Mouse (Mus musculus): ENCODE measurements around the gene Aacs. TPM values are rescaled to one million over a fixed set of nuclear protein-coding genes. Genes with fewer than 3 reads are reported as not detected.

Aacs gene
- polyA plus RNA-seq, 1 experiment from 2014 or later, result 63.6 TPM

- ATAC-seq (ENCODE audit: low FRiP score, low TSS enrichment) (peak; percentile 7; the same call in 1 of the 2 replicates), DNase-seq (no peak)
- Histone ChIP-seq H3K4me3 (replicated peaks; ENCODE audit: low read depth, low read length) (peak overlapping the region; percentile 86), H3K36me3 (ENCODE audit: control insufficient read depth, insufficient read depth, low read length) (no peaks in the 10 kb centered on the region), H3K27me3 (ENCODE audit: control insufficient read depth, insufficient read depth, low read length) (no peaks in the 10 kb centered on the region), H3K9ac (replicated peaks; ENCODE audit: low read length) (peak overlapping the region; percentile 86), H3K4me2 (ENCODE audit: low read length) (peak overlapping the region; percentile 82), H3K27ac (replicated peaks; ENCODE audit: low read depth, low read length) (peak overlapping the region; percentile 76), H3K4me1 (ENCODE audit: control insufficient read depth, insufficient read depth, low read length) (peaks cover 16% of the 10 kb centered on the region), H3K9me3 (ENCODE audit: control insufficient read depth, low read length) (0 out of 2 replicates have a peak, but pooled peaks cover 3% of the 10 kb centered on the region)
- 22% methylated on average over 27 of the region's 27 CpGs for WGBS
Measured at GRCm38 (mm10) chr5:125442136-125442995, 33.2 kb upstream of the Aacs start.

GRCm38 (mm10) chr5:125443335-125443734 lies 32.3 kb upstream of the Aacs start:
- H3K4me2 ChIP-seq (ENCODE audit: low read length), result no peak overlapping the region
- H3K9ac ChIP-seq (replicated peaks; ENCODE audit: low read length), result no peak overlapping the region
- no peaks in the 10 kb centered on the region for H3K27me3 ChIP-seq (ENCODE audit: control insufficient read depth, insufficient read depth, low read length)
- ATAC-seq (ENCODE audit: low FRiP score, low TSS enrichment) (no peak), DNase-seq (no peak)
- 92% methylated on average over 5 of the region's 5 CpGs for WGBS
- H3K27ac ChIP-seq (replicated peaks; ENCODE audit: low read depth, low read length), result no peak overlapping the region
- no peak overlapping the region for H3K4me3 ChIP-seq (replicated peaks; ENCODE audit: low read depth, low read length)
- H3K9me3 ChIP-seq (ENCODE audit: control insufficient read depth, low read length), result 0 out of 2 replicates have a peak, but pooled peaks cover 3% of the 10 kb centered on the region
- no peaks in the 10 kb centered on the region for H3K36me3 ChIP-seq (ENCODE audit: control insufficient read depth, insufficient read depth, low read length)
- H3K4me1 ChIP-seq (ENCODE audit: control insufficient read depth, insufficient read depth, low read length), result peaks cover 16% of the 10 kb centered on the region

- DNase-seq, result no peak
- H3K4me3 ChIP-seq (replicated peaks; ENCODE audit: low read depth, low read length), result no peak overlapping the region
- ATAC-seq (ENCODE audit: low FRiP score, low TSS enrichment), result no peak
- H3K36me3 ChIP-seq (ENCODE audit: control insufficient read depth, insufficient read depth, low read length), result no peaks in the 10 kb centered on the region
- peaks cover 16% of the 10 kb centered on the region for H3K4me1 ChIP-seq (ENCODE audit: control insufficient read depth, insufficient read depth, low read length)
- H3K9me3 ChIP-seq (ENCODE audit: control insufficient read depth, low read length), result 0 out of 2 replicates have a peak, but pooled peaks cover 3% of the 10 kb centered on the region
- H3K27me3 ChIP-seq (ENCODE audit: control insufficient read depth, insufficient read depth, low read length), result no peaks in the 10 kb centered on the region
- no peak overlapping the region for H3K4me2 ChIP-seq (ENCODE audit: low read length)
- no peak overlapping the region for H3K9ac ChIP-seq (replicated peaks; ENCODE audit: low read length)
- 92% methylated on average over 3 of the region's 3 CpGs for WGBS
- H3K27ac ChIP-seq (replicated peaks; ENCODE audit: low read depth, low read length), result no peak overlapping the region
Measured at GRCm38 (mm10) chr5:125443915-125444314, 31.7 kb upstream of the Aacs start.

GRCm38 (mm10) chr5:125444554-125444953 lies 31.1 kb upstream of the Aacs start:
- ATAC-seq (ENCODE audit: low FRiP score, low TSS enrichment) (no peak), DNase-seq (no peak)
- Histone ChIP-seq H3K4me1 (ENCODE audit: control insufficient read depth, insufficient read depth, low read length) (peaks cover 16% of the 10 kb centered on the region), H3K4me3 (replicated peaks; ENCODE audit: low read depth, low read length) (no peak overlapping the region), H3K9me3 (ENCODE audit: control insufficient read depth, low read length) (0 out of 2 replicates have a peak, but pooled peaks cover 3% of the 10 kb centered on the region), H3K27ac (replicated peaks; ENCODE audit: low read depth, low read length) (no peak overlapping the region), H3K36me3 (ENCODE audit: control insufficient read depth, insufficient read depth, low read length) (no peaks in the 10 kb centered on the region), H3K9ac (replicated peaks; ENCODE audit: low read length) (no peak overlapping the region), H3K27me3 (ENCODE audit: control insufficient read depth, insufficient read depth, low read length) (no peaks in the 10 kb centered on the region), H3K4me2 (ENCODE audit: low read length) (no peak overlapping the region)
- 91% methylated on average over 4 of the region's 4 CpGs for WGBS

- WGBS, result 82% methylated on average over 7 of the region's 7 CpGs
- 0 out of 2 replicates have a peak, but pooled peaks cover 3% of the 10 kb centered on the region for H3K9me3 ChIP-seq (ENCODE audit: control insufficient read depth, low read length)
- no peak for DNase-seq
- no peak for ATAC-seq (ENCODE audit: low FRiP score, low TSS enrichment)
- H3K36me3 ChIP-seq (ENCODE audit: control insufficient read depth, insufficient read depth, low read length), result no peaks in the 10 kb centered on the region
- H3K4me3 ChIP-seq (replicated peaks; ENCODE audit: low read depth, low read length), result no peak overlapping the region
- no peak overlapping the region for H3K4me2 ChIP-seq (ENCODE audit: low read length)
- H3K27me3 ChIP-seq (ENCODE audit: control insufficient read depth, insufficient read depth, low read length), result no peaks in the 10 kb centered on the region
- H3K4me1 ChIP-seq (ENCODE audit: control insufficient read depth, insufficient read depth, low read length), result peaks cover 12% of the 10 kb centered on the region
- no peak overlapping the region for H3K9ac ChIP-seq (replicated peaks; ENCODE audit: low read length)
- no peak overlapping the region for H3K27ac ChIP-seq (replicated peaks; ENCODE audit: low read depth, low read length)
Measured at GRCm38 (mm10) chr5:125446344-125446743, 29.3 kb upstream of the Aacs start.

- no peak overlapping the region for H3K9ac ChIP-seq (replicated peaks; ENCODE audit: low read length)
- no peak overlapping the region for H3K4me3 ChIP-seq (replicated peaks; ENCODE audit: low read depth, low read length)
- ATAC-seq (ENCODE audit: low FRiP score, low TSS enrichment), result no peak
- no peak overlapping the region for H3K27ac ChIP-seq (replicated peaks; ENCODE audit: low read depth, low read length)
- no peak for DNase-seq
- 0 out of 2 replicates have a peak, but pooled peaks cover 3% of the 10 kb centered on the region for H3K9me3 ChIP-seq (ENCODE audit: control insufficient read depth, low read length)
- H3K4me2 ChIP-seq (ENCODE audit: low read length), result no peak overlapping the region
- peaks cover 9% of the 10 kb centered on the region for H3K36me3 ChIP-seq (ENCODE audit: control insufficient read depth, insufficient read depth, low read length)
- 85% methylated on average over 3 of the region's 3 CpGs for WGBS
- peaks cover 2% of the 10 kb centered on the region; the same call in 1 of the 2 replicates for H3K4me1 ChIP-seq (ENCODE audit: control insufficient read depth, insufficient read depth, low read length)
- H3K27me3 ChIP-seq (ENCODE audit: control insufficient read depth, insufficient read depth, low read length), result no peaks in the 10 kb centered on the region
Measured at GRCm38 (mm10) chr5:125448026-125448425, 27.6 kb upstream of the Aacs start.

- WGBS, result 95% methylated on average over 4 of the region's 4 CpGs
- Histone ChIP-seq H3K27me3 (ENCODE audit: control insufficient read depth, insufficient read depth, low read length) (no peaks in the 10 kb centered on the region), H3K9me3 (ENCODE audit: control insufficient read depth, low read length) (no peaks in the 10 kb centered on the region), H3K27ac (replicated peaks; ENCODE audit: low read depth, low read length) (no peak overlapping the region), H3K4me1 (ENCODE audit: control insufficient read depth, insufficient read depth, low read length) (no peaks in the 10 kb centered on the region), H3K4me2 (ENCODE audit: low read length) (no peak overlapping the region), H3K36me3 (ENCODE audit: control insufficient read depth, insufficient read depth, low read length) (peaks cover 14% of the 10 kb centered on the region), H3K4me3 (replicated peaks; ENCODE audit: low read depth, low read length) (no peak overlapping the region), H3K9ac (replicated peaks; ENCODE audit: low read length) (no peak overlapping the region)
- DNase-seq (no peak), ATAC-seq (ENCODE audit: low FRiP score, low TSS enrichment) (no peak)
Measured at GRCm38 (mm10) chr5:125448631-125449030, 27.0 kb upstream of the Aacs start.

GRCm38 (mm10) chr5:125449306-125449705 lies 26.3 kb upstream of the Aacs start:
- 87% methylated on average over 5 of the region's 5 CpGs for WGBS
- Histone ChIP-seq H3K36me3 (ENCODE audit: control insufficient read depth, insufficient read depth, low read length) (peaks cover 16% of the 10 kb centered on the region), H3K27me3 (ENCODE audit: control insufficient read depth, insufficient read depth, low read length) (no peaks in the 10 kb centered on the region), H3K4me1 (ENCODE audit: control insufficient read depth, insufficient read depth, low read length) (no peaks in the 10 kb centered on the region), H3K4me3 (replicated peaks; ENCODE audit: low read depth, low read length) (no peak overlapping the region), H3K27ac (replicated peaks; ENCODE audit: low read depth, low read length) (no peak overlapping the region), H3K9me3 (ENCODE audit: control insufficient read depth, low read length) (no peaks in the 10 kb centered on the region), H3K9ac (replicated peaks; ENCODE audit: low read length) (no peak overlapping the region), H3K4me2 (ENCODE audit: low read length) (no peak overlapping the region)
- ATAC-seq (ENCODE audit: low FRiP score, low TSS enrichment), result no peak
- no peak for DNase-seq

- Histone ChIP-seq H3K27ac (replicated peaks; ENCODE audit: low read depth, low read length) (no peak overlapping the region), H3K4me3 (replicated peaks; ENCODE audit: low read depth, low read length) (no peak overlapping the region), H3K27me3 (ENCODE audit: control insufficient read depth, insufficient read depth, low read length) (no peaks in the 10 kb centered on the region), H3K4me1 (ENCODE audit: control insufficient read depth, insufficient read depth, low read length) (no peaks in the 10 kb centered on the region), H3K9ac (replicated peaks; ENCODE audit: low read length) (no peak overlapping the region), H3K36me3 (ENCODE audit: control insufficient read depth, insufficient read depth, low read length) (peaks cover 36% of the 10 kb centered on the region), H3K9me3 (ENCODE audit: control insufficient read depth, low read length) (no peaks in the 10 kb centered on the region), H3K4me2 (ENCODE audit: low read length) (no peak overlapping the region)
- no peak for ATAC-seq (ENCODE audit: low FRiP score, low TSS enrichment)
- no peak for DNase-seq
- WGBS, result 94% methylated on average over 9 of the region's 9 CpGs
Measured at GRCm38 (mm10) chr5:125452573-125452972, 23.0 kb upstream of the Aacs start.

Measured in midbrain, embryonic 14.5 days (tissue).